Mouse (Mus musculus): Measurements from ENCODE around the gene Slc9a1. TPM values are rescaled to one million over a fixed set of nuclear protein-coding genes. Genes with fewer than 3 reads are reported as not detected.

Slc9a1 gene
- total RNA-seq (2023) = 10 to 100 TPM; 62.2 to 66.0 TPM

DNA sequence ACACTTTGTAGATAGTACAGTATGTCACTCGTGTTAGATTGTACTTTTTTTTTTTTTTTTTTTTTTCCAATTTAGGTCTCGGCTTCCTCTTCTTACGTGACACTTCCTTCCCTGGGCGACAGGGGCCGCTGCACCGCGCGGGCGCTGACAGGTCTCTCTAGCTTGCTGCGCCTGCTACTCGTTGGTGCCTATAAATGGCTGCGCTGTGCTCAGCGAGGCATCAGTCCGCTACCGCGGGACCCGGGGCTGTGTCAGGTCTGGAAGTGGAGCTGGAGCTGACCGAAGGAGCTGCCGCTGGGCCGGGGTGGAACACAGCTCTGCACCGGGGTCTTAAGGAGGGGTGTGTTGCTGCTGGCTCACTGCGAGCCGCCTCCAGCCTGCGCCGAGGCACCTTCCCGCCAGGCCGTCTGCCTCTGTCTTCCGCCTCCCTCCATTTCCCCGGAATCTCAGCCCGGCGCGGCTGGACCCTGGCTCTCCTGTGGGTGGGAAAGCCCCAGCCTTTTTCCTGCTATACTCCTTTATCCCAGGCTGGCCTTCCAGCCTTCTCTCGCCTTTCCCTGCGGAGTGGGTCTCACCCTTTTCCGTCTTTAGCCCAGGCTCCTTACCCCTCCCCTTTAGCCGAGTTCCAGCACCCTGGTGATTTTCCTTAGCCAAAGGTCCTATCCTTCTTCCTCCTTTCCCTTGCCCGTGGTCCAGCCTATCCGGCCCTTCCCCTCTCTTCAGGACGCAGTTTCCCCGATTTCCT, at the start of gene Slc9a1:
Slc9a1 (plus strand) TSS at position 154 of the 745 bp plus-strand sequence.

DNA sequence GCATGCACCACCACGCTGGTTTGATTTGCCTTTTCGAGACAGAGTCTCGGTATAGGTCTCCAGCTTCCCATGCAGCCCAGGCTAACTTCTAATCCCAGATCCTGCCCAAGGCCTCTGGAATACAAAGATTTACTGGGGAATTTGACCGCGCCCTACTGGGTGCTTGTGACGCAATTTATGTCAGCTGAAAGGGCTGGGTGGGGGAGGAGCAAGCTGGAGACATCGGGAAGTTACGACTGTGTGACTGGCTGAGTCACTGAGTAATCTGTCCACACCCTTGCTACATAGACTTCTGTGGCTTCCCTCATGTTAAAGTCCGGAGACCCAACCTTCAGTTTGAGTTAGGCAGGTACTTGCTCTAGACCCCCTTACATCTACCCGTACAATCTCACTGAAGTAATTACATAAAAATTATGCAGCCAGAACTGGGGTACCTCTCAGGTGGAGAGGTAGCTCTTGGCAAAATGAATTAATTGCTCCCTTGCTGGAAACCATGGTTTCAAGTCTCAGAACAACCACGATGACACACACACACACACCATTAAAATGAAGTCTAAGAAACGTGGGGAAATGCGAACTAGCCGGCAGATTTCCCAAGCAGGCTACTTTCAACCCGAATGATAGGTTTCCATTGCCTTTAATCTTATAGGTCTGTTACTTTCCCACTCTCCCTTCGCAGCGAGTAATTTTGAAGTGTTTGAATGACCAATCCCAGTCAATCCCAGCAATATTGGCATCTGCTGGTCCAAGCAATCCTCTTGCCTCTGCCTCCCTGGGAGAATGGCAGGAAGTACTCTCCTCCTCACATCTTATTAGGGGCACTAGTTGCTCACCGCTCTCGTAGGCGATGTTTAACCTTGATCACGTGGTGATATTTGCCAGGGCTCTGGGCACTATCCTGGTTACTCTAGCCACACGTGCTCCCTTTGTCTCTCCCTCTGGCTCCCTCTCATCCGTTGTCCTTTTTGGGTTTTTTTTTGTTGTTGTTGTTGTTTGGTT, 15.8 kb upstream of the Slc9a1 start, which contains the start of gene Wdtc1:
Wdtc1 (minus strand) TSS at position 115 of the 999 bp plus-strand sequence.

Other genes starting within 250 kb of the Slc9a1 start
- 100 to 1,000 TPM; 277 to 285 TPM for gene Wasf2, start 239.2 kb upstream of the Slc9a1 start, total RNA-seq (2023)
- not detected for gene Cd164l2, start 157.6 kb upstream of the Slc9a1 start, total RNA-seq (2023)
- under 1 TPM in 1 of 2 experiments, not detected in 1; 0.80 TPM for gene Gpr3, start 157.2 kb upstream of the Slc9a1 start, total RNA-seq (2023)
- gene Map3k6, start 128.9 kb upstream of the Slc9a1 start, total RNA-seq (2023) = 1 to 10 TPM; 5.3 to 6.1 TPM
- 10 to 100 TPM; 30.6 to 44.3 TPM for gene Sytl1, start 106.6 kb upstream of the Slc9a1 start, total RNA-seq (2023)
- 10 to 100 TPM; 36.4 to 36.7 TPM for gene Tmem222, start 91.9 kb upstream of the Slc9a1 start, total RNA-seq (2023)
- 10 to 100 TPM; 62.0 to 62.6 TPM for gene Wdtc1, start 16.2 kb upstream of the Slc9a1 start, total RNA-seq (2023)
- not detected for gene Tent5b, start 110.4 kb downstream of the Slc9a1 start, total RNA-seq (2023)
- not detected for gene Trnp1, start 128.8 kb downstream of the Slc9a1 start, total RNA-seq (2023)
- not detected for gene Kdf1, start 149.3 kb downstream of the Slc9a1 start, total RNA-seq (2023)
- 10 to 100 TPM; 44.9 to 54.0 TPM for gene Nudc, start 176.3 kb downstream of the Slc9a1 start, total RNA-seq (2023)
- under 1 TPM in 1 of 2 experiments, not detected in 1; 0.31 TPM for gene Nr0b2, start 183.7 kb downstream of the Slc9a1 start, total RNA-seq (2023)
- 10 to 100 TPM; 10.4 to 16.2 TPM for gene Gpatch3, start 205.0 kb downstream of the Slc9a1 start, total RNA-seq (2023)
- 10 to 100 TPM; 11.0 to 13.2 TPM for gene Gpn2, start 214.7 kb downstream of the Slc9a1 start, total RNA-seq (2023)
- 10 to 100 TPM; 10.3 to 11.8 TPM for gene Sfn, start 232.5 kb downstream of the Slc9a1 start, total RNA-seq (2023)